Mouse (Mus musculus) v-Abl transformed pro-B cells (cell line): ENCODE measurements around the gene Olfr525.

Experiments used
- in situ Hi-C, 2 experiments: fragments of 400-800 bp; cut with MboI; formaldehyde crosslinking; loops; one replicate each; pipeline ENCODE4 v1.15.1; 2025; ENCODE audit not compliant: unreplicated experiment in 2 of 2

The Olfr525 gene

GRCm38 (mm10) chr7:140320558-140320957 is at the start of gene Olfr525:
Gene Olfr525, plus strand, starts transcription at chr7:140320858.
- in situ Hi-C loops, result no loop called here

- in situ Hi-C loops, result no loop called here
Observed at GRCm38 (mm10) chr7:140295746-140296145, 24.9 kb upstream of the Olfr525 start.

- in situ Hi-C loops, result no loop called here
Observed at GRCm38 (mm10) chr7:140296876-140297275, 23.8 kb upstream of the Olfr525 start.

- in situ Hi-C loops, result no loop called here
Observed at GRCm38 (mm10) chr7:140299416-140299815, 21.2 kb upstream of the Olfr525 start.

- in situ Hi-C loops, result no loop called here
Observed at GRCm38 (mm10) chr7:140319861-140320385, 735 bp upstream of the Olfr525 start.

- in situ Hi-C loops, result no loop called here
Observed at GRCm38 (mm10) chr7:140321135-140321534, 477 bp downstream of the Olfr525 start.

GRCm38 (mm10) chr7:140329766-140330304 is 9.2 kb downstream of the Olfr525 start:
- in situ Hi-C loops, result no loop called here

GRCm38 (mm10) chr7:140333717-140334116 is 13.1 kb downstream of the Olfr525 start, which contains the start of gene Olfr527:
Gene Olfr527, plus strand, starts transcription at chr7:140334017.
- in situ Hi-C loops, result no loop called here

- in situ Hi-C loops, result no loop called here
Observed at GRCm38 (mm10) chr7:140361571-140361970, 40.9 kb downstream of the Olfr525 start, which contains the start of gene Olfr60. Gene Olfr60, minus strand, starts transcription at chr7:140361671.

- in situ Hi-C loops, result no loop called here
Observed at GRCm38 (mm10) chr7:140374300-140374699, 53.6 kb downstream of the Olfr525 start.

GRCm38 (mm10) chr7:140376231-140376630 is 55.6 kb downstream of the Olfr525 start, which contains the start of gene Olfr530:
Gene Olfr530, minus strand, starts transcription at chr7:140376331.
- in situ Hi-C loops, result no loop called here

GRCm38 (mm10) chr7:140376911-140377310 is 56.3 kb downstream of the Olfr525 start:
- in situ Hi-C loops, result no loop called here
